Mouse (Mus musculus) kidney, embryonic 16.5 days (tissue): Measurements from ENCODE around the gene Eif3k. TPM values are rescaled to one million over a fixed set of nuclear protein-coding genes. Genes with fewer than 3 reads are reported as not detected.
"Not testable (repeated sequence)": the region's sequence is repeated elsewhere in the genome, so short reads cannot be mapped to it uniquely, and the experiment has no call there.

ENCODE experiments used
- ATAC-seq: fragments of 200-750 bp; cut with Nextera tagmentation; 2 replicates; pipeline ENCODE4 v1.8.0; 2017; ENCODE audit warnings: moderate TSS enrichment; ENCODE audit not compliant: low FRiP score, low TSS enrichment
- H3K27ac ChIP-seq: fragments of 300-500 bp; sonication (generic); 2 replicates; pipeline ENCODE4 v1.5.1; 2014; ENCODE audit warnings: low read length
- H3K27me3 ChIP-seq: fragments of 300-500 bp; sonication (generic); 2 replicates; pipeline ENCODE4 v1.6.1; 2014; ENCODE audit warnings: low read length, control low read depth, mixed read lengths; ENCODE audit not compliant: insufficient read depth
- H3K36me3 ChIP-seq: fragments of 300-500 bp; sonication (generic); 2 replicates; pipeline ENCODE4 v1.6.1; 2014; ENCODE audit warnings: low read length, control low read depth, mixed read lengths; ENCODE audit not compliant: insufficient read depth
- H3K4me1 ChIP-seq: fragments of 300-500 bp; sonication (generic); 2 replicates; pipeline ENCODE4 v1.6.1; 2014; ENCODE audit warnings: low read length, control low read depth, mixed read lengths; ENCODE audit not compliant: insufficient read depth
- H3K4me2 ChIP-seq: fragments of 300-500 bp; sonication (generic); replicated peaks from 2 replicates; pipeline ENCODE4 v1.6.1; 2014; ENCODE audit warnings: low read depth, low read length
- H3K4me3 ChIP-seq: fragments of 300-500 bp; sonication (generic); 2 replicates; pipeline ENCODE4 v1.5.1; 2014; ENCODE audit warnings: mild to moderate bottlenecking, low read length
- H3K9ac ChIP-seq: fragments of 300-500 bp; sonication (generic); replicated peaks from 2 replicates; pipeline ENCODE4 v1.6.1; 2014; ENCODE audit warnings: low read length
- H3K9me3 ChIP-seq: fragments of 300-500 bp; sonication (generic); 2 replicates; pipeline ENCODE4 v1.6.1; 2016; ENCODE audit warnings: low read length, control low read depth
- WGBS: fragments of 180-500 bp; shearing (Covaris S2); extraction: QIAGEN DNeasy Blood & Tissue Kit; methylation state at CpG from one replicate; pipeline ENCODE4 v1.1.7; 2014; 5-methylcytosine and 5-hydroxymethylcytosine counted together
- polyA plus RNA-seq: library from polyadenylated mRNA; unstranded; fragments of >200 nt; fragmentation: Nextera tagmentation; extraction: Ambion mirVana; gene quantifications from 2 replicates; pipeline ENCODE4 v1.2.1, GENCODE M21; 2015

Eif3k gene
- polyA plus RNA-seq, 1 experiment from 2014 or later: 407 TPM

DNA sequence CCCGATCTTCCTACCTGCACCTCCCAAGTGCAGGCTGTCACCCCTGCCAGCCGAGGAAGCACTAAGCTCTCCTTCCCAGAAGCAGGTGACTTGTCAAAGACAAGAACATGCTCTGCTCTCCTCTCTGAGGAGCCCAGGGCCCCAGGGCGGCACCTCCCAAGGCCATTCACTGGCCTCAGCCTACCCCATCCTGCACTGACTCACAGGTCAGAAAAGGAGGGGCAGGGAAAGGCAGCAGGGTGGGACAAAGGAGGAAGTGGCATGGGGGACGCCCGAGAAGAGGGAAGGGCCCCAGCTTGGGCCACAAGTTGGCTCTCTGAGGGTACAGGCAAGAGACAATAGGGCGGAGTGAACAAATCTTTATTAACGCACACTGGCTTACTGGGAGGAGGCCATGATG lies 10.6 kb downstream of the Eif3k start:
- WGBS: 80% methylated on average over 7 of the region's 7 CpGs
- no peaks in the 10 kb centered on the region for H3K9me3 ChIP-seq
- H3K4me2 ChIP-seq: no peak overlapping the region
- H3K4me1 ChIP-seq: peaks cover 12% of the 10 kb centered on the region; the same call in 1 of the 2 replicates
- no peak overlapping the region; the same call in 1 of the 2 replicates for H3K27ac ChIP-seq
- H3K27me3 ChIP-seq: no peaks in the 10 kb centered on the region
- no peak for ATAC-seq
- H3K9ac ChIP-seq: 0 out of 2 replicates have a peak overlapping the region, but pooled peaks have one; percentile 35
- H3K36me3 ChIP-seq: peaks cover 33% of the 10 kb centered on the region
- no peak overlapping the region for H3K4me3 ChIP-seq

DNA sequence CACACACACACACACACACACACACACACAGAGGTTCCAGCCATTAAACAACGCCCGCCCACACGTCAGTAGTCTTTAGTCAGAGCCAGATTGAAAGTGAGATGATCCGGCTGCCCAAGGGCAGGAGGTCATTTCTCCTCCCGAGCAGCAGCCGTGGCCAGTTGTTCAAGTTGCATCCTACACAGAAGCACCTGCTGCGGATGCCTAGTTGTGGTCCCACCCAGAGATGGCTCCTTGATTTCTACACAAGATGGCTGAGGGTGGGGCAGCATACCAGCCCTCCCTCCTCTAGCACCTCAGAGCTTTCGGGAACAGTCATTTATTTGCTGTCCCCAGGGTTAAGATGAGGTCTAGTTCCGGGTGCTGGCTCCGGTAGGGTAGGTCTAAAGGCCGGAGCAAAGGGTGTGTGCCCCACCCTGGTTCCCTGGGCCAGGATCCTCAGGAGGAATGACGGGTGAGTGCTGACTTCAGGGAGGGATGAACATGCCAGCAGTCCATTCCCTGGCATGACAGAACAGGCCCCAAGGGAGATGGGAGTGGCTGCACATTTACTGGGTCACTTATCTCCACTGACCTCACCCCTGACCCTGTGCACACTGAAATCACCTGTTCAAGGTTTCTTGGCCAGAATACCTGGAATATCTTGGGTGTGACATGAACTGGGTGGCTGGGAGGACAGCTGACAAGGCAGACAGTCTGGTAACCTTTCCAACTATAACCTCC lies 11.8 kb downstream of the Eif3k start:
- no peak overlapping the region for H3K4me3 ChIP-seq
- peak; percentile 72 for ATAC-seq
- H3K27ac ChIP-seq: peak overlapping the region; percentile 75
- peaks cover 33% of the 10 kb centered on the region for H3K36me3 ChIP-seq
- H3K4me1 ChIP-seq: peaks cover 12% of the 10 kb centered on the region; the same call in 1 of the 2 replicates
- WGBS: 23% methylated on average over 12 of the region's 12 CpGs
- no peak overlapping the region; the same call in 1 of the 2 replicates for H3K9ac ChIP-seq
- no peak overlapping the region for H3K4me2 ChIP-seq
- H3K27me3 ChIP-seq: no peaks in the 10 kb centered on the region
- no peaks in the 10 kb centered on the region for H3K9me3 ChIP-seq

DNA sequence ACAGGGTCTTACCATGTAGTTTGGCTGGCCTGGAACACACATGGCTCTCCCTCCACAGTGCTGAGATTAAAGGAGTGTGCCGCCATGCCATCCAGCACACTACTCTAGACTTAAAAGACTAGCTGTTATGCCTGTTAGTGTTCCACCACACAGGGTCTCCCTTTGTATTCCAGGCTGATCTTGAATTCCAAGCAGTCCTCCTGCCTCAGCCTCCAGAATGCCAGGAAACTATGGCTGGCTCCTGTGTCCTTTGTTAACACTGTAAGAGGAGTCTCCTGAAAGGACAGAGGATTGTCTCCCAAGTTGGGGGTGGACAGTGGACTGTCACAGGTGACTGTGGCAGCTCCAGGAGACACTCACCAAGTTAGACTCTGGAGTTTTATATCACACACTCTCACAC lies 12.4 kb downstream of the Eif3k start:
- Histone ChIP-seq H3K27ac (0 out of 2 replicates have a peak overlapping the region, but pooled peaks have one; percentile 35), H3K4me2 (no peak overlapping the region), H3K9me3 (no peaks in the 10 kb centered on the region), H3K9ac (no peak overlapping the region), H3K4me1 (peaks cover 12% of the 10 kb centered on the region; the same call in 1 of the 2 replicates), H3K27me3 (no peaks in the 10 kb centered on the region), H3K36me3 (peaks cover 30% of the 10 kb centered on the region), H3K4me3 (no peak overlapping the region)
- no peak for ATAC-seq
- 100% methylated on average over 1 of the region's 1 CpGs for WGBS

DNA sequence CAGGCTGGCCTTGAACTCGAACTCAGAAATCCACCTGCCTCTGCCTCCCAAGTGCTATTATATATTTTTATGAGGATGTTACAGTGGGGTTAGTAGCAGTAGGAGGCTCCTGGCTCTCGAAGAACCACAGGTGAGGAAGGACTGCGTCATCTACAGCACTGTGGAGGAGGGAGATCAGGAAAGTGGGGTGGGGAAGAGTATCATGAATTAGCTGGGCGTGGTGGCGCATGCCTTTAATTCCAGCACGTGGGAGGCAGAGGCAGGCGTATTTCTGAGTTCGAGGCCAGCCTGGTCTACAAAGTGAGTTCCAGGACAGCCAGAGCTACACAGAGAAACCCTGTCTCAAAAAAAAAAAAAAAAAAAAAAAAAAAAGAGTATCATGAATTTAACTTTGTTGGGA lies 13.5 kb downstream of the Eif3k start:
- not testable (repeated sequence) for H3K27ac ChIP-seq, H3K9me3 ChIP-seq, ATAC-seq, H3K4me2 ChIP-seq, H3K27me3 ChIP-seq, H3K4me3 ChIP-seq, H3K9ac ChIP-seq
- Histone ChIP-seq H3K4me1 (peaks cover 17% of the 10 kb centered on the region; the same call in 1 of the 2 replicates), H3K36me3 (peaks cover 18% of the 10 kb centered on the region)
- 91% methylated on average over 8 of the region's 8 CpGs for WGBS

DNA sequence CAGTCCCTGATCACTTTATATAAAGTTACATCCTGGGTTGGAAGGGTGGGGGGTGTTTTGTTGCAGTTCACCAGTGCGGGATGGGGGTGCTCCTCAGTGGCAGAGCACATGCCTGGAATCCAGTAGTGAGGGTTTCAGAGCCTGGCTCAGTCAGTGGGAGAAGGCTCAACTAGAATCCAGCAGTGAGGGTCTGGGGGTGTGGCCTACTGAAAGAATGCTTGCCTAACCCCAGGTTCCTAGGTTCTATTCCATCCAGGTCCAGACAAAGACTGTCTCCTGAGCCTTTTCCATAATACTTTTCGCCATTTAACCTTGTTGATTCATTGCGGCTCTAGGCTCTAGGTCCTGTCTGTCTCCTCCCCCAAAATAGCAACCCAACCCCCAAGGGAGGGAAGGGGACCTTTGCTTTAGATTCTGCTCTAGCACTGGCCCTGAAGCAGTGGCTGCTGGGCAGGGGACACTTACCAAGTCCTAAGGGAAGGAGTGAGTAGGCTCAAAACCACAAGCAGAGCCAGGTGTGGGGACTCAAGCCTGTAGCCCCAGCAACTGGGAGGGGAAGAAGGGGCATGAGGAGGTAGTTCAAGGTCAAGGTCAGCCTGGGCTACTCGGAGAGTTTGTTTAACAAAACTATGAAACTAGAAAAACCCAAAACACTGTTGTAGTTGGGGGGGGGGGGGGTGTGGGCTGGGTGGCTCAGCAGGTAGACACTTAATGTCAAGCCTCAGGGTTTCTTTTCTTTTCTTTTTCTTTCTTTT lies 14.7 kb downstream of the Eif3k start:
- WGBS: 60% methylated on average over 4 of the region's 4 CpGs
- Histone ChIP-seq H3K9me3 (no peaks in the 10 kb centered on the region), H3K4me2 (no peak overlapping the region), H3K9ac (no peak overlapping the region), H3K27me3 (no peaks in the 10 kb centered on the region), H3K27ac (no peak overlapping the region), H3K4me3 (no peak overlapping the region), H3K4me1 (peaks cover 20% of the 10 kb centered on the region; the same call in 1 of the 2 replicates), H3K36me3 (peaks cover 13% of the 10 kb centered on the region)
- ATAC-seq: no peak

DNA sequence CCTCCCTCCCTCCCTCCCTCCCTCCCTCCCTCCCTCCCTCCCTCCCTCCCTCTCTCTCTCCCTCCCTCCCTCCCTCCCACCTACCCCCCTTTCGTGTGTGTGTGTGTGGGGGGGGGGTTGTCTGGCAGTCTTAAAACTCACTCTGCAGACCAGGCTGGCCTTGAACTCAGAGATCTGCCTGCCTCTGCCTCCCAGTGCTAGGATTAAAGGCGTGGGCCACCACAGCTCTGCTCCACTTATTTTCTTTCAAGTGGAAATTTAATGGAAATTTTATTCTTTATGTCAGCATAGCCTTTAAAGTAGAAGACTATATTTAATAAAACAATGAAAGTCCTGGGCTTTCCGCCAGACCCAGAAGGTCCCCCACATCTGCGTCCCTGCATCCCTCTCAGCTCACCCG lies 15.5 kb downstream of the Eif3k start:
- H3K27me3 ChIP-seq: no peaks in the 10 kb centered on the region
- no peak overlapping the region for H3K4me3 ChIP-seq
- WGBS: 81% methylated on average over 4 of the region's 5 CpGs
- H3K4me1 ChIP-seq: peaks cover 20% of the 10 kb centered on the region; the same call in 1 of the 2 replicates
- peaks cover 6% of the 10 kb centered on the region; the same call in 1 of the 2 replicates for H3K36me3 ChIP-seq
- no peak for ATAC-seq
- no peak overlapping the region for H3K4me2 ChIP-seq
- no peak overlapping the region for H3K9ac ChIP-seq
- H3K9me3 ChIP-seq: no peaks in the 10 kb centered on the region
- no peak overlapping the region for H3K27ac ChIP-seq

DNA sequence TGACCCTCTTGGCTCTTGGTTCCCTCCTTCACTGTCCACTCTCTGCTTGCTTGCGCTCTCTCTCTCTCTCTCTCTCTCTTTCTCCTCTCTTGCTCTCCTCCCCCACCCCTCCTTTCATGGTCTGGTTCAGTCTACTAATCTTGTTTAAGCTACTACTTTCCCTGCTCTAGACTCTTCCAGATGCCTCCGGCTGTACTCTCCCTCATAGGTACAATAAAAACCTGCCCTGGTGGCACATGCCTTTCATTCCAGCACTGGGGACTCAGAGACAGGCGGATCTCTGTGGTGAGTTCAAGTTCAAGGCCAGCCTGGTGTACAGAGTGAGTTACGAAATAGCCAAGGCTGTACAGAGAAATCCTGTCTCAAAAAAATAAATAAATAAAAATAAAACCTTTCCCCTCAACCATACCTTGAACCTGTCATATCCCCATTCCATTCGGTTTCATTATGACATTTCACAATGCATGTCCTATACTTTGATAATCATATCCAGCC lies 16.3 kb downstream of the Eif3k start:
- H3K4me3 ChIP-seq: no peak overlapping the region
- no peak for ATAC-seq
- no peaks in the 10 kb centered on the region for H3K27me3 ChIP-seq
- no peaks in the 10 kb centered on the region for H3K9me3 ChIP-seq
- WGBS: 69% methylated on average over 5 of the region's 5 CpGs
- peaks cover 1% of the 10 kb centered on the region; the same call in 1 of the 2 replicates for H3K36me3 ChIP-seq
- no peak overlapping the region for H3K9ac ChIP-seq
- no peak overlapping the region for H3K4me2 ChIP-seq
- peaks cover 27% of the 10 kb centered on the region for H3K4me1 ChIP-seq
- no peak overlapping the region for H3K27ac ChIP-seq

DNA sequence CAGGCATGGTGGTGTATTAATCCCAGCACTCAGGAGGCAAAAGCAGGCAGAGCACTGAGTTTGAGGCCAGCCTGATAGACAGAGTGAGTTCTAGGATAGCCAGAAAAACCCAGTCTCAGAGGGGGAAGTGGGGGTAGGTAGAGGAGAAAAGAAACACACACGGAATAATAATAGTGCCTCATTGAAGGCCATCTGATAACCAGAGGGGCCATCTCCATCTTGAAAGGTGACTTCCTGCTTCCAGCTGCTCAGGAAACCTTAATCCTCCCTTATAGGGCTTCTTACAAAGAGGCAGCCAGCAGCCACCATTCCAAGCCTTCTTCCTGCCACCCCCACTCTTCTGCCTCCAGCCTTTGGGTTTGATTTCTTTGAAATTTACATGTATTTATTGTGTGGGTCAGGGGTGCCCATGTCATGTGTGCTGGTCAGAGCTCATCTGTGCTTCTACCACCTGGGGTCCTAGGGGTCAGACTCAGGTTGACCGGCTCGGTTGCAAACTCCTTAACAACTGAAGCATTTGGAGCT lies 18.2 kb downstream of the Eif3k start:
- ATAC-seq: no peak
- no peak overlapping the region for H3K4me3 ChIP-seq
- no peaks in the 10 kb centered on the region for H3K9me3 ChIP-seq
- no peaks in the 10 kb centered on the region for H3K27me3 ChIP-seq
- no peak overlapping the region for H3K9ac ChIP-seq
- 60% methylated on average over 3 of the region's 3 CpGs for WGBS
- peaks cover 35% of the 10 kb centered on the region for H3K4me1 ChIP-seq
- H3K4me2 ChIP-seq: no peak overlapping the region
- H3K27ac ChIP-seq: peak overlapping the region; percentile 89
- H3K36me3 ChIP-seq: no peaks in the 10 kb centered on the region

DNA sequence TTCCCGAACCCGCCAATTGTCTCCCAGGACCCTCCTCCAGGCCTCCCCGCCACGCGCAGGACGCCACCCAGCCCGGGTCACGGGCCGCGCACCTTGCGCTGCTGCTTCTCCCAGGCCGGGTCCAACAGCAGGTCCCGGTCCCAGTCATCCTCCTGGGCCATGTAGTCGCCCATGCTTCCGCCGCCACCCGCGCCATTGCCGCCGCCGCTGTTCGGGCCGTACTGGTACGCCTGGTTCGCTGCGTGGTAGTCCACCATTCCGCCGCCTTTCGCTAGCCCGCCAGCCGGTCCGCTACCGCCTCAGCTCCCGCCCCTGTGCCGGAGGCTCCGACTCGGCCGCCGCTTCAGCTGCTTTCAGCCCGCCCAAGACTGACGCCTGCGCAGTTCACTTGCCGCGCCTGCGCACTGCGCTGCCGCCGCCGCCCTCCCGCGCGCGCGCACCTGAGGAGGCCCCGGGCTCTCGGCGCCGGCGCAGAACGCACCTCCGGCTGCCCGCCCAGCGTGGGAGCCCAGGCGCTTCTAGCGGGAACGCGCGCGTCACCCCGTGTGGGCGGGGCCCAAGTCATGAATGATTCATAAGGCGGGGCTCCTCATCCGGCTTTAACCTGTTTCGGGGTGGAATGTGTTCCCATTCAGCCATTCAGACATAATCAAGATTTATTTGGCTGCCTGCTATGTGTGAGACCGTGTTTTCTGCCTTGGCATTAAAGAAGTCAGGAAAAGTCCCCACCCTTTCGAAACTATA lies 19.6 kb downstream of the Eif3k start, which contains the start of gene Actn4:
Gene Actn4, minus strand, starts transcription at position 414 of the 744 bp plus-strand sequence.
- Histone ChIP-seq H3K27me3 (no peaks in the 10 kb centered on the region), H3K4me2 (peak within 1 kb of the TSS; percentile 64), H3K4me3 (peak within 1 kb of the TSS; percentile 98), H3K9me3 (no peaks in the 10 kb centered on the region), H3K4me1 (peaks cover 48% of the 10 kb centered on the region), H3K36me3 (no peaks in the 10 kb centered on the region), H3K27ac (peak within 1 kb of the TSS; percentile 89), H3K9ac (peak within 1 kb of the TSS; percentile 98)
- peak; percentile 91 for ATAC-seq
- WGBS: under 1% methylated on average over 76 of the region's 76 CpGs
